ENCODE assay signal across 22 mouse cellular contexts in the genomic region with DNA sequence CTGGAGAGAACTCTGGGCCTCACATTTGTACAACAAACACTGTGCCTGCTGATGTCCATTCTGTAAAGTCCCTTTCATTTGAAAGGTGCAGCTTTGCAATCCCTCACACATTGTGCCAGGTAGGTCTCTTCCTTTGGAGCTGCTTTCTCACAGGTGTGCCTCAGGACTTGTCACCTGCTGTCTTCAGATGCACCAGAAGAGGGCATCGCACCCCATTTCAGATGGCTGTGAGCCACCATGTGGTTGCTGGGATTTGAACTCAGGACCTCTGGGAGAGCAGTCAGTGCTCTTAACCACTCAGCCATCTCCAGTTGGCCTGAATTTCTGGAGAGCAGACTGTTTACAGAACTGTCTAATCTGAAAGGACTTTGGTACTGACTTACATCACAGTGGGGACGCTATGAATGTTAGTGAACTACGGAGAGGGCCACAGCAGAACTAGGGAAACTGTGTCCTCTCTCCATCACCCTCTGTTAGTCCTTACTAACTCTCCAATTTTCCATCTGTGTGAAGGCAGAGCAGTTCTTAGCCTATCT. TPM values are rescaled to one million over a fixed set of nuclear protein-coding genes. Genes with fewer than 3 reads are reported as not detected.
DNase-seq lines count a peak whose midpoint lies in the region; ATAC-seq and TF ChIP-seq lines count a peak whose summit lies in the region.
"Had no signal": no experiment of that assay in that cellular context is flagged by ENCODE, and none has a peak within 500 bp of the region (broad histone marks: within the 10 kb centered on the region; RNA-seq: fewer than 3 reads in every experiment).

No protein-coding gene starts in this region.

- peaks cover 8% of the 10 kb centered on the region for H3K27me3 ChIP-seq in stomach, postnatal 0 days (ENCODE audit: control insufficient read depth, insufficient read depth, low read length)

- 65% methylated on average over 3 of the region's 3 CpGs for WGBS in stomach, postnatal 0 days

- H3K9ac ChIP-seq in stomach, postnatal 0 days (ENCODE audit: low read length), result no peak overlapping the region
- H3K9ac ChIP-seq: heart, embryonic 12.5 days had no signal

- H3K36me3 ChIP-seq in stomach, postnatal 0 days (ENCODE audit: control insufficient read depth, insufficient read depth, low read length), result no peaks in the 10 kb centered on the region

- no peak for TF ChIP-seq EP300 in stomach, postnatal 0 days (optimal IDR thresholded peaks at IDR 0.05)

- H3K27ac ChIP-seq in layer of hippocampus, adult 2 months, result no peak overlapping the region
- no peak overlapping the region for H3K27ac ChIP-seq in stomach, postnatal 0 days (replicated peaks)
- H3K27ac ChIP-seq: embryonic facial prominence, embryonic 10.5 days; limb, embryonic 10.5 days had no signal

- H3K9me3 ChIP-seq in stomach, postnatal 0 days (ENCODE audit: control insufficient read depth, low read length), result no peaks in the 10 kb centered on the region
- H3K9me3 ChIP-seq: embryonic facial prominence, embryonic 10.5 days; heart, embryonic 12.5 days; limb, embryonic 10.5 days had no signal

- peak; percentile 50 for TF ChIP-seq CTCF in layer of hippocampus, adult 2 months (conservative IDR thresholded peaks at IDR 0.05)
- TF ChIP-seq CTCF in stomach, postnatal 0 days (IDR thresholded peaks at IDR 0.05; ENCODE audit: low read depth), result peak; percentile 46

- H3K4me1 ChIP-seq in stomach, postnatal 0 days (replicated peaks; ENCODE audit: control insufficient read depth, insufficient read depth), result no peaks in the 10 kb centered on the region

- no peak for ATAC-seq in CD4-positive, CD25-positive, alpha-beta regulatory T cell, adult 4 months
- no peak for ATAC-seq in stomach, postnatal 0 days (ENCODE audit: low FRiP score, low TSS enrichment)
- ATAC-seq: inflammation-experienced regulatory T-cells, adult 6 months had no signal

- H3K4me2 ChIP-seq in stomach, postnatal 0 days (replicated peaks; ENCODE audit: low read depth), result no peak overlapping the region
- H3K4me2 ChIP-seq: heart, embryonic 12.5 days had no signal

- peak; percentile 25 for DNase-seq in CD4-positive, CD25-positive, alpha-beta regulatory T cell, adult 2 months (ENCODE audit: low read depth, low spot score)
- DNase-seq in layer of hippocampus, adult 2 months (ENCODE audit: low spot score in 2 of 2), result no peak
- no peak for DNase-seq in layer of hippocampus, adult 18-20 months (ENCODE audit: low spot score in 2 of 2)
- DNase-seq in thymus, postnatal 4 days, result peak; percentile 36
- DNase-seq in thymus, adult 18-20 months, result no peak
- DNase-seq in stomach, postnatal 0 days (ENCODE audit: low spot score), result no peak
- no peak for DNase-seq in kidney, postnatal 25 days
- DNase-seq: adrenal gland, postnatal 10 days; cerebellum, postnatal 14 days; gastrocnemius, postnatal 25 days; heart, postnatal 36 days; kidney, postnatal 36 days; thymus, postnatal 36 days had no signal

- H3K4me3 ChIP-seq in layer of hippocampus, adult 2 months, result no peak overlapping the region
- no peak overlapping the region for H3K4me3 ChIP-seq in stomach, postnatal 0 days (ENCODE audit: low read depth, low read length)
- H3K4me3 ChIP-seq: embryonic facial prominence, embryonic 10.5 days; heart, embryonic 12.5 days had no signal

RNA-seq across cellular contexts. Expression of gene 3110082J24Rik, which starts 6.7 kb away (rescaled TPM):
- not detected for polyA plus RNA-seq in CD4-positive, CD25-positive, alpha-beta regulatory T cell, adult 4 months (2017; shearing (Covaris generic))
- 1 to 10 TPM; 2.0 to 2.6 TPM for total RNA-seq in layer of hippocampus, adult 2 months (2021)
- 1 to 10 TPM; 2.6 to 4.1 TPM for total RNA-seq in layer of hippocampus, adult 18-20 months (2021)
- not detected in 2 replicates for polyA plus RNA-seq in stomach, postnatal 0 days (2015; fragmentation: Nextera tagmentation; extraction: Ambion mirVana)
- total RNA-seq: adrenal gland, postnatal 10 days; G1E; gastrocnemius, postnatal 25 days; heart, postnatal 36 days; megakaryocyte-erythroid progenitor cell, adult 5-6 weeks had no signal
- polyA plus RNA-seq: G1E; heart, embryonic 12.5 days; inflammation-experienced regulatory T-cells, adult 6 months; limb, embryonic 10.5 days; lung, embryonic 16.5 days; spleen, adult 2 months had no signal

RNA-seq across cellular contexts. Expression of gene Garem2, which starts 7.6 kb away (rescaled TPM):
- polyA plus RNA-seq in CD4-positive, CD25-positive, alpha-beta regulatory T cell, adult 4 months (2017; shearing (Covaris generic)), result not detected
- 10 to 100 TPM; 12.7 to 12.9 TPM for total RNA-seq in layer of hippocampus, adult 2 months (2021)
- 10 to 100 TPM; 10.9 to 11.3 TPM for total RNA-seq in layer of hippocampus, adult 18-20 months (2021)
- 0.10 and 0.12 TPM in 2 replicates for polyA plus RNA-seq in stomach, postnatal 0 days (2015; fragmentation: Nextera tagmentation; extraction: Ambion mirVana)
- total RNA-seq: gastrocnemius, postnatal 25 days had no signal
- polyA plus RNA-seq: G1E; inflammation-experienced regulatory T-cells, adult 6 months; spleen, adult 2 months had no signal

RNA-seq across cellular contexts. Expression of gene Tyms, which starts 39.2 kb away (rescaled TPM):
- 10 to 100 TPM; 58.0 to 73.1 TPM for polyA plus RNA-seq in CD4-positive, CD25-positive, alpha-beta regulatory T cell, adult 4 months (2017; shearing (Covaris generic))
- 1 to 10 TPM; 5.8 to 7.2 TPM for total RNA-seq in layer of hippocampus, adult 2 months (2021)
- 1 to 10 TPM; 4.9 to 5.0 TPM for total RNA-seq in layer of hippocampus, adult 18-20 months (2021)
- 82.1 and 84.8 TPM in 2 replicates for polyA plus RNA-seq in stomach, postnatal 0 days (2015; fragmentation: Nextera tagmentation; extraction: Ambion mirVana)

RNA-seq across cellular contexts. Expression of gene Hadha, which starts 42.4 kb away (rescaled TPM):
- 100 to 1,000 TPM in 1 of 2 experiments, 10 to 100 TPM in 1; 85.0 to 124 TPM for polyA plus RNA-seq in CD4-positive, CD25-positive, alpha-beta regulatory T cell, adult 4 months (2017; shearing (Covaris generic))
- total RNA-seq in layer of hippocampus, adult 2 months (2021), result 10 to 100 TPM; 77.8 to 80.9 TPM
- 10 to 100 TPM; 70.6 to 71.9 TPM for total RNA-seq in layer of hippocampus, adult 18-20 months (2021)
- 201 and 213 TPM in 2 replicates for polyA plus RNA-seq in stomach, postnatal 0 days (2015; fragmentation: Nextera tagmentation; extraction: Ambion mirVana)

RNA-seq across cellular contexts. Expression of gene Hadhb, which starts 42.4 kb away (rescaled TPM):
- polyA plus RNA-seq in CD4-positive, CD25-positive, alpha-beta regulatory T cell, adult 4 months (2017; shearing (Covaris generic)), result 100 to 1,000 TPM; 173 to 208 TPM
- total RNA-seq in layer of hippocampus, adult 2 months (2021), result 10 to 100 TPM; 88.4 to 93.2 TPM
- 10 to 100 TPM; 95.8 to 97.8 TPM for total RNA-seq in layer of hippocampus, adult 18-20 months (2021)
- 323 and 350 TPM in 2 replicates for polyA plus RNA-seq in stomach, postnatal 0 days (2015; fragmentation: Nextera tagmentation; extraction: Ambion mirVana)

Comparison
In these comparisons a context has a peak if more than half of its experiments do, and no peak if none do; other contexts are left out.
1. DNase-seq: peak in CD4-positive, CD25-positive, alpha-beta regulatory T cell, adult 2 months (single experiment) and thymus, postnatal 4 days (single experiment); none in layer of hippocampus, adult 2 months (0 of 2), layer of hippocampus, adult 18-20 months (0 of 2), thymus, adult 18-20 months (0 of 2), stomach, postnatal 0 days (single experiment) and kidney, postnatal 25 days (0 of 2).